Mouse (Mus musculus) CH12.LX (cell line): ENCODE results near the gene Sycp2.

ENCODE experiments used
- CHD1 ChIP-seq: IDR thresholded peaks from 2 replicates; pipeline ENCODE4 v1.6.1; 2012; ENCODE audit warnings: low read depth, low read length, improper control_type of control experiment, inconsistent platforms
- EP300 ChIP-seq: IDR thresholded peaks from 2 replicates; pipeline ENCODE4 v1.6.1; 2011; ENCODE audit warnings: low read length, improper control_type of control experiment
- POLR2A ChIP-seq: IDR thresholded peaks from 2 replicates; pipeline ENCODE4 v1.6.1; 2011; ENCODE audit warnings: low read depth, mild to moderate bottlenecking, improper control_type of control experiment, low read length

DNA sequence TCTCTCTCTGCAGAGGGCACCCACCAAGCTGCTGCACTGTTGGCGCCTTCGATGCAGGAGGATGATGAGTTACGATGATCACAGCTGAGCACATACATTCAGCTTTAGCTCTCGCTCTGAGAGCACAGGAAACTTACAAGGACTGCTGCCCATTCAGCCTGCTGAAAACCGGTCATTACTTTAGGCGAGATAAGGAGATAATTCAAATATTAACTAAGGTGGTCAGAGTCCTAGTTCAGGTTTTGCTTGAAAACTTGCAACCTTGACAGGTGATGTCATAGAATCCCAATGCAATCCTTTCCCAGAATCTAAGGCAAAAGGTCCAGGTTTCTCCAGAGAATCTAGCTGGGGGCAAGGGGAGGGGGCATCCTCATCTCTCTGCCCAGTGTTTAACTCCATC is 21.9 kb upstream of the Sycp2 start:
- TF ChIP-seq EP300 (no peak), POLR2A (no peak), CHD1 (no peak)
